Mouse (Mus musculus): ENCODE measurements around the gene Plscr1.

- TF ChIP-seq EP300 (IDR thresholded peaks at IDR 0.05; ENCODE audit: low read depth in 1 of 2, low read length in 2 of 2) = no peak
- no peak for TF ChIP-seq ELF1 (IDR thresholded peaks at IDR 0.05; ENCODE audit: low read depth, low read length)
Observed at GRCm38 (mm10) chr9:92228867-92229832, 20.4 kb upstream of the Plscr1 start.

Measured in MEL (cell line).